38 mouse cellular contexts compared by ENCODE assay signal in the genomic region with DNA sequence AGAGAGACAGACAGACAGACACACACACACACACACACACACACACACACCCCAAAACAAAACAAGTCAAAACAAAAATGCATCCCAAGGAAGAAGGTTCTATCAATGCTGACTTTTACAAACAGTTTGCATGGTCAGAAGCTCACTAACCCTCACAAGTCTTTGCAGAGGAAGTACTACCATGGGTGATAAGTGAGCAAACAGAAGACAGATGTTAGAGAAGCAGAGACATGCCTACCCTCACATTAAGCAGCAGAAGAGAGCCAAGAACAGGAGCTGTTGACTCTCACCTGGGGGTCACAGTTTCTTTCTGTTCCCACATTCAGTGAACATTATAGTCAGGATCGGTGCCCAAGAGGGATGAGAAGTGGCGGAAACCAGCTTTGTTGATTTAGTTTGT. TPM values are rescaled to one million over a fixed set of nuclear protein-coding genes. Genes with fewer than 3 reads are reported as not detected.
"Had no signal": no experiment of that assay in that cellular context is flagged by ENCODE, and none has a peak within 500 bp of the region (broad histone marks: within the 10 kb centered on the region; RNA-seq: fewer than 3 reads in every experiment).

No protein-coding gene starts in this region.

- H3K27me3 ChIP-seq: heart, embryonic 13.5 days; heart, embryonic 15.5 days; hindbrain, embryonic 13.5 days; hindbrain, embryonic 15.5 days; kidney, embryonic 15.5 days; limb, embryonic 13.5 days; limb, embryonic 15.5 days; liver, embryonic 12.5 days had no signal

- H3K4me3 ChIP-seq: gastrocnemius, adult 2 months; heart, adult 2 months; heart, embryonic 13.5 days; heart, embryonic 15.5 days; hindbrain, embryonic 13.5 days; hindbrain, embryonic 15.5 days; kidney, embryonic 15.5 days; limb, embryonic 13.5 days; limb, embryonic 15.5 days; liver, embryonic 12.5 days had no signal

- H3K4me1 ChIP-seq: heart, embryonic 13.5 days; heart, embryonic 15.5 days; hindbrain, embryonic 13.5 days; hindbrain, embryonic 15.5 days; kidney, embryonic 15.5 days; limb, embryonic 13.5 days; limb, embryonic 15.5 days; liver, embryonic 12.5 days had no signal

- ATAC-seq: hindbrain, postnatal 0 days; intestine, embryonic 16.5 days; liver, embryonic 12.5 days had no signal

- H3K36me3 ChIP-seq: heart, embryonic 13.5 days; heart, embryonic 15.5 days; hindbrain, embryonic 13.5 days; hindbrain, embryonic 15.5 days; kidney, embryonic 15.5 days; limb, embryonic 13.5 days; limb, embryonic 15.5 days; liver, embryonic 12.5 days had no signal

- DNase-seq: gastrocnemius, adult 2 months; gastrocnemius, postnatal 10 days; gastrocnemius, postnatal 25 days; heart, adult 11 months; heart, adult 2 months; heart, postnatal 14 days; heart, postnatal 36 days; kidney, adult 11 months; kidney, adult 2 months; kidney, adult 9 months; kidney, postnatal 14 days; kidney, postnatal 36 days; layer of hippocampus, adult 9-11 months; layer of hippocampus, postnatal 36 days; left cerebral cortex, postnatal 4 days had no signal

- H3K27ac ChIP-seq: gastrocnemius, adult 2 months; heart, adult 2 months; heart, embryonic 13.5 days; heart, embryonic 15.5 days; hindbrain, embryonic 13.5 days; hindbrain, embryonic 15.5 days; hindbrain, postnatal 0 days; kidney, embryonic 15.5 days; kidney, postnatal 0 days; limb, embryonic 13.5 days; limb, embryonic 15.5 days; liver, embryonic 12.5 days had no signal

RNA-seq across cellular contexts. Expression of a gene that starts 6.0 kb away (rescaled TPM):
- total RNA-seq: gastrocnemius, adult 2 months; gastrocnemius, postnatal 25 days; hindbrain, postnatal 0 days had no signal
- polyA plus RNA-seq: heart, embryonic 11.5 days; heart, embryonic 13.5 days; heart, embryonic 15.5 days; heart, postnatal 0 days; hindbrain, embryonic 11.5 days; hindbrain, embryonic 13.5 days; hindbrain, embryonic 15.5 days; hindbrain, postnatal 0 days; intestine, embryonic 14.5 days; intestine, embryonic 16.5 days; kidney, embryonic 15.5 days; kidney, postnatal 0 days; limb, embryonic 11.5 days; limb, embryonic 13.5 days; limb, embryonic 15.5 days; liver, embryonic 12.5 days had no signal

RNA-seq across cellular contexts. Expression of a gene that starts 36.4 kb away (rescaled TPM):
- total RNA-seq: gastrocnemius, adult 2 months; gastrocnemius, postnatal 10 days; hindbrain, postnatal 0 days; layer of hippocampus, adult 18-20 months; layer of hippocampus, postnatal 14 days; layer of hippocampus, postnatal 36 days; left cerebral cortex, adult 18-20 months; left cerebral cortex, postnatal 10 days; left cerebral cortex, postnatal 4 days had no signal
- polyA plus RNA-seq: heart, embryonic 11.5 days; heart, embryonic 13.5 days; hindbrain, embryonic 11.5 days; hindbrain, embryonic 13.5 days; hindbrain, embryonic 15.5 days; hindbrain, postnatal 0 days; kidney, embryonic 15.5 days; limb, embryonic 11.5 days; limb, embryonic 13.5 days; liver, embryonic 12.5 days had no signal

RNA-seq across cellular contexts. Expression of a gene that starts 56.9 kb away (rescaled TPM):
- total RNA-seq: hindbrain, postnatal 0 days; layer of hippocampus, adult 18-20 months; layer of hippocampus, adult 8-10 months; layer of hippocampus, postnatal 14 days; layer of hippocampus, postnatal 36 days; left cerebral cortex, adult 18-20 months; left cerebral cortex, adult 8-10 months; left cerebral cortex, postnatal 10 days; left cerebral cortex, postnatal 25 days; left cerebral cortex, postnatal 4 days had no signal
- polyA plus RNA-seq: hindbrain, embryonic 13.5 days; hindbrain, embryonic 15.5 days; hindbrain, postnatal 0 days had no signal
